Mouse (Mus musculus): ENCODE results near the gene Ldha.

Gene Ldha

GRCm38 (mm10) chr7:46837073-46837472 is 4.2 kb upstream of the Ldha start:
- DNase-seq (ENCODE audit: low read depth in 2 of 2, low spot score in 2 of 2): no peak

GRCm38 (mm10) chr7:46838104-46838671 is 3.1 kb upstream of the Ldha start:
- DNase-seq (ENCODE audit: low read depth in 2 of 2, low spot score in 2 of 2): no peak

- peak; percentile 41 to 45 for DNase-seq (ENCODE audit: low read depth in 2 of 2, low spot score in 2 of 2)
Observed at GRCm38 (mm10) chr7:46838891-46839302, 2.4 kb upstream of the Ldha start.

DNA sequence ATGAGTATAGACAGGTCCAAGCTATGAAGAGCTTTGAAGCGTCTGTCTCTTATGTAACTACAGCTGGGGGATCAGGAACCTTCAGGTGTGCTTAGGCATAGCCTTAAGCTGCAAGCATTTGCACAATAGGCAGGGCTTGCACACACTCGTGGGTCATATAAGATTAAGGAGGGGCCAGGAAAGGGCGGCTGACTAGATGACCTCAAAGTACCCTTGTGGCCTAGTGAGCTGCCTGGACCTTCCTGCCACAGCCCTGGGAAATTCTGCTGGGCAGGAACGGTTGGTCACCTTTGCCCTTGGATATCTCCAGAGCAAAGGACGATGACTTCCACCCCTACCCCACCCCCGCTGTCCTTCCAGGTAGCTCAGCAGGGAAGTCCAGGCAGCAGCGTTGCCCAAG is 1.8 kb upstream of the Ldha start:
- DNase-seq (ENCODE audit: low read depth in 2 of 2, low spot score in 2 of 2): no peak

DNA sequence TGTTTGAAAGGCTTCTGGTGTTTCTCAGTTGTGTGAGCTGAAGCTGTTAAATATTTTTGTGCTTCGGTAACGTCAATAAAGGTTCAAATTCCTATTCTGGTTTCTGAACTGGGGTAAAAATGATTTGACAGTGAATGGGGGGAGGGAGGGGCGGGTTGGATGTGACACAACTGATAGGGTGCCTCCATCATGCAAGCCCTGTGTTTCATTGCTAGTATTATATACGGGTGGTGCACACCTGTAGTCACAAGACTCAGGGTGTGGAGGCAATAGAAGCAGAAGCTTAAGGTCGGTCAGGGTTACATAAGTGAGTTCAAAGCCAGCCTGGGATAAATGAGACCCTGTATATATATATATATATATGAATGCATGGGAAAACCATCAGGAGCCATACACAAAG is 1.4 kb upstream of the Ldha start:
- DNase-seq (ENCODE audit: low read depth in 2 of 2, low spot score in 2 of 2): no peak

GRCm38 (mm10) chr7:46840326-46840725 is 949 bp upstream of the Ldha start:
- no peak for DNase-seq (ENCODE audit: low read depth in 2 of 2, low spot score in 2 of 2)

- DNase-seq (ENCODE audit: low read depth in 2 of 2, low spot score in 2 of 2): no peak
Observed at GRCm38 (mm10) chr7:46842278-46842677, 1.0 kb downstream of the Ldha start.

DNA sequence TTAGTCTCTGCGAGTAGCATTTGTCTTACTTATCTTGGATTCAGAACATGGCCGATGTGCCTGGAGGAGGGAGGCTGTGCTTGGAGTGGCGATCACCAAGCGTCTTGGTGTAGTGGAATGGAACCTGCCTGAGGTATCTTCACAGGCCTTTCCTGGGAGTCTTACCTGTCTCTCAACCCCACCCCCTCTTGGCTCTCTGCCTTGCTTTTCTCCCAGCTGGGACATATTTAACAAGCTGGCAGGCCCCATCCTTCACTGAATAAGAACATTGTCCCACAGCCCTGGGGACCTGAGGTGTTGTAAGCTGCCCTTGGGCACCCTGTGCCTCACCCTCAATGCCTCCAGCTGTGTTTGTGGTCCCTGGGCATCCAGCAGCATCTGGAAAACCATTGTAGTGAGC is 2.3 kb downstream of the Ldha start:
- no peak for DNase-seq (ENCODE audit: low read depth in 2 of 2, low spot score in 2 of 2)

DNA sequence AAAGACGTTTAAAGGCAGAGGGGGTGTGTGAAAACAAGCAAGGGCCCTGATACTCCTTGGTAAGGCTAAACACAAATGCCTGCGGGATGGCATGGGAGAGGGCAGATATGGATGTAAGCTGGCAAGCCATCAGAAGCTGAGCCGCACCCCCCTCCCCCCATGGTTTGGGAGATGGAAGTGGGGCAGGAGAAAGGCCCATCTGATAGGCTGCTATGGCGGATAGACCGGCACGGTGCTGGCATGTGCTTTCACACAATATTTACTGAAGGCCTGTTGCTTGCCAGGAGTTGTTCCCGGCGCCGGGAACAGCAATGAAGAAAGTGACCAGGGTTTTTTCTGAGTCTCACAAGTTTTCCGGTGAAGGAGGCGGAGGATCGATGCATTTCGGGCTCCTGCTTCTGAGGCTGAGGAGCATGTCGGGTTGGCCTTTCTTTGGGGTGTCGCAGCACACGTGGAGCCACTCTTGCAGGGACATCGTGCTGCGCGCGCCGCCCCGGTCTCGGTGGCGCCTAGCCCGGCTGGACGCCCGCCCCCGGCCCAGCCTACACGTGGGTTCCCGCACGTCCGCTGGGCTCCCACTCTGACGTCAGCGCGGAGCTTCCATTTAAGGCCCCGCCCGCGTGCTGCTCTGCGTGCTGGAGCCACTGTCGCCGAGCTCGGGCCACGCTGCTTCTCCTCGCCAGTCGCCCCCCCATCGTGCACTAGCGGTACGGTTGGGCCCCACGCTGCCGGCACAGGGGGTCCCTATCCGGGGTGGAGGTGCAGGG is 4.1 kb downstream of the Ldha start:
- peak; percentile 77 to 80 for DNase-seq (ENCODE audit: low read depth in 2 of 2, low spot score in 2 of 2)

DNA sequence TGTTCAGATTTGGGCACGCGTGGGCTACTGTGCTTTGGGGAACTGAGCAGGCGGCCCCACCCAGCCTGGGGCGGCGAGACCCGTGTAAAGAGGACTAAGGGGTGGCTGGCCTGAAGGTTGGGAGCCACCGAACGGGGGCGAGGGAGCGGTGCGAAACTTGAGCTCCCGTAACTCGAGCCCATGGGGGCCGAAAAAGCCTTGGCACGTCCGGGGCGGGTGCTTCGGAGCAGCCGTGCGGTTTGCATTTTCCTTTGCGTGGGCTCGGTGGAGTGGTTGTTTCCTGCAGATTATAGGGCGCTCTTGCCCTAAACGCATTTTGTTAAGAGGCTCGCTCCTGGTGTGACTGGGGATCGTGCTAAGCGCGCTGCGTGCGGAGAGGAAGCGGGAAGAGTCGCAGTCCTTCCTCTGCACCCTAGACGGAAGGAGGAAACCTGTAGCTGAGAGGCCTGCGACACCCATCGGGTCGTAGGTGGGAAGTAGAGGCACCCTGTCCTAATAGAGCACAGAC is 4.8 kb downstream of the Ldha start:
- peak in 1 of 2 experiments; percentile 44 for DNase-seq (ENCODE audit: low read depth in 2 of 2, low spot score in 2 of 2)

DNA sequence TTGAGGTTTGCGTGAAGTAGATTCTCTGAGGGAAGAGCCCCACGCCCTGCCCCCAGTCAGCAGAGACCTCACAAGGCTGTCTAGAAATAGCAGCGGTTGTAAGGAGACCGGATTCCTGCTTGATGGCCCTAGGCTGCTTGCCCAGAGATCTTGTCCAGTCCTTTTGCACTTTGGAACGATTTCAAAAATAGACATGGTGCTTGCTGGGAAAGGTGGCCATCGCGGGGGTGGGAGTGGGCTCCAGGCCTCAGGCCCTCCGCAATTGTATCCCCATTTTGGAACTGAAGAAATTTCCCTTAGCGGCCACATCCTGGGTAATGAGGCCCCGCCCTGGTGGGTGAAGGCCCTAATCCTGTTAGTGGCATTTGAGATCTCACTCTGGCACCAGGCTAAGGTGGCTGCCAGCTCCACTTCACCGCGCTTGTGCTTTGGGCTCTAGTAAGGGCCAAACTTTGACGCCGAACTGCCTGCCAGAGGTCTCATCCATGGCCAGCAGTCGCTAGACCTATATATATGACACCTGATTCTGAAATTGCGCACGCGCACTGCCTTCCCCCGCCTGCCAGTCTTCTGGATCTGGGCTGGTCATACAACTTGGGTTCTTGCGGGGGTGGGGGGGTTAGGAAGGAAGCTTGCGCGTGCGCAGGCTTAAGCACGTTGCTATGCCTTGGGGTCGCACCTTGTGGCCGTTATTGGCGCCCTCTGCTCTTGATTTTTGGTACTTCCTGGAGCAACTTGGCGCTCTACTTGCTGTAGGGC is 5.4 kb downstream of the Ldha start:
- DNase-seq (ENCODE audit: low read depth in 2 of 2, low spot score in 2 of 2): peak; percentile 35 to 54

DNA sequence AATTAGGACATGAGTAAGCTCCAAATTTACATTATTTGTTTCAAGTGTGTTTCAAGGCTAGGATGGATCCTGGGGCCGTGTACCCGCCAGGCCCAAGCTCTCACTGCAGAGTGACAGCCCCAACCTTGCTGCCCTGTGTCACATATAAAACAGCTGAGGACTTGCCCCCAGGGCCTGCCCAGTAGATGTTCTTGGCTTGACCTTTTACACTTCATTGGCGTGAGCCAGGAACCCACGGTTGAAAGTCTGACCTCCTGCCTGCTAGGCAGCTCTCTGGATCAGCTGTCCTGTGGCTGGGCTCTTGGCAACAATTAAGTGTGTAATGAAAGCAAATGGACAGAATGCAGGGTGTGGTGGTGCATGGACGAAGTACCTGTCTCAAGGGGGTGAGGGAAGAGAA is 8.0 kb downstream of the Ldha start:
- no peak for DNase-seq (ENCODE audit: low read depth in 2 of 2, low spot score in 2 of 2)

DNA sequence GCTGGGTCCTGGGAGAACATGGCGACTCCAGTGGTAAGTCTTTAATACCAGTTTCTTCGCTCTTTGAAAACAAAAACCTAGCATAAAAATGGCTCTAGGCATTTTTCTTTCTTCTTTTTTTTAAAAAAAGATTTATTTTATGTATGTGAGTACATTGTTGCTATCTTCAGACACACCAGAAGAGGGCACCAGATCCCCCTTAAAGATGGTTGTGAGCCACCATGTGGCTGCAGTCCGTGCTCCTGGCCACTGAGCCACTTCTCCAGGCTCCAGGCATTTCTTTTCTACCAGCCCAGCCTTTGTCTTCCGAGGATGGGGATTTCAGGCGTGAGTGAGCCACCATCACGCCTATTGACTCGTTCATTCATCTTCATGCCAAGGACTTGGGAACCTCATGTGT is 9.8 kb downstream of the Ldha start:
- no peak for DNase-seq (ENCODE audit: low read depth in 2 of 2, low spot score in 2 of 2)

- no peak for DNase-seq (ENCODE audit: low read depth in 2 of 2, low spot score in 2 of 2)
Observed at GRCm38 (mm10) chr7:46852666-46853065, 11.4 kb downstream of the Ldha start.

DNA sequence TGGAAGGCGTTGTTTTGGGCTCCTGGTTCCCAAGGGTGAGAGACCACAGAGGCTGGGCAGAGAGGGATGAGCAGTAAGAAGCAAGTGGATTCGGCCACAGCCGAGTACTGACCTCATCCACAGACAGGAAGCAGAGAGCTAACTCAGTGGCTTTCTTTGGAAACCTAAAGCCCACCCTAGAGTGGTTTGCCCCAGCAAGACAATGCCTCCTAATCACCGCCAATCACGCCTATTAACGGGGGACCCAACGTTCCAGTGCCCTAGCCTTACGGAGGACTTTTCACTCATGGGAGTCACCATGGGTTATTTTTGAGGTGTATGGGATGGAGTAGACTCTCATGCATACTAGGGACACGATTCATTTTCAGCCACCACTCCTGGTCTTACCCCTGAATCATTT is 12.1 kb downstream of the Ldha start:
- DNase-seq (ENCODE audit: low read depth in 2 of 2, low spot score in 2 of 2): no peak

- no peak for DNase-seq (ENCODE audit: low read depth in 2 of 2, low spot score in 2 of 2)
Observed at GRCm38 (mm10) chr7:46855866-46856560, 14.7 kb downstream of the Ldha start.

- DNase-seq (ENCODE audit: low read depth in 2 of 2, low spot score in 2 of 2): no peak
Observed at GRCm38 (mm10) chr7:46857436-46857835, 16.2 kb downstream of the Ldha start.

DNA sequence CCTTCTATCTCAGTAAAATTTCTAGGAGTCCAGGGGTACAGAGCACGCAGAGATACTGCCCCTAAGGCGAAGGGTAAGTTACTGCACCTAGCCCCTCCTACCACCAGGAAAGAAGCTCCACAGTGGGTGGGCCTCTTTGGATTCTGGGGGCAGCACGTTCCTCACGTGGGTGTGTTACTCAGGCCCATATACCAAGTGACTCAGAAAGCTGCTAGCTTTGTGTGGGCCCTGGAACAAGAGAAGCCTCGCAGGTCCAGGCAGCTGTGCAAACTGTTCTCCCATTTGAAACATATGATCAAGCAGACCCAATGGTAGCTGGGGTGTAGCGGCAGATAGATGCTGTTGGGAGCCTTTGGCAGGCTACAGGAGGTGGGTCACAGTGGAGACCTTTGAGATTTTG is 17.8 kb downstream of the Ldha start:
- no peak for DNase-seq (ENCODE audit: low read depth in 2 of 2, low spot score in 2 of 2)

DNA sequence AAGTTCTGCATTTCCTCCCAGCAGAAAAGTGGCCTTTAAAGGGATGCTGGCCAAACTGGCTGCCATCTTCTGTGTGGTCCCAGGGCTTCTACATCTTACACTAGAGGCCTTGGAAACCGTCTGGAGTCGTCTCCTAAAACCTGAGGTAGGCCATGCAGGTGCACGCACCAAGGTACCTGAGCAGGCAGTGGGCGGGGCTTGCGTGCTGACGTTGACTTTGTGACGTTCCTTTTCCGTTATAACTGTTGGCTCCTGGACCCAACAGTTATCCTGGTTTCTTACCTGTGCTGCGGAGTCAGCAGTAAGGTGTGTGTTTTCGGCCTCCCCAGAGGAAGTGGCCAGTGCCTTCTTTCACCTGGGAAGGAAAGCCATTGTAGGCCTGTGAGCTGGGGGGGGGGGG is 19.7 kb downstream of the Ldha start, which contains the start of gene Ldhc:
Gene Ldhc (plus strand): TSS at position 208 of the 400 bp plus-strand sequence.
- DNase-seq (ENCODE audit: low read depth in 2 of 2, low spot score in 2 of 2): no peak

- DNase-seq (ENCODE audit: low read depth in 2 of 2, low spot score in 2 of 2): no peak
Observed at GRCm38 (mm10) chr7:46871988-46872387, 30.7 kb downstream of the Ldha start.

DNA sequence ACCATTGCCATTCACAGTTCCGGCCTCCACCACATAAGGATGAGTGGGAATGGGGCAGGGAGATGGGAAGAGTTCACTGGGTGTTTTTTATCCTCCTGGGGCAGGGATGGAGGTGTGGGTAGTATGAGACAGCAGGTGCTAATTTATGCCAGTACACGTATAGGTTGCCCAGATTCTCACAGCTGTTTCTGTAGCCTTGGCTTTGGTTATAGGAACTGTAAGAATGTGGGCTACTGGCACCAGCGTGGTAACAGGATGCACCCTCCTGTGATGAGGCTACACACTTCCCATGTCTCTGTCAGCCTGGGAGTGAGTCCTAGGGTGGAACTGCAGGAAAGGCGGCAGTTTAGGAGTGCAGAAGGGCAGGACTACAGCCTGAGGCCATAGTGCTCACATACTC is 35.6 kb downstream of the Ldha start:
- no peak for DNase-seq (ENCODE audit: low read depth in 2 of 2, low spot score in 2 of 2)
